Mouse (Mus musculus): Measurements from ENCODE around the gene Slc30a1. TPM values are rescaled to one million over a fixed set of nuclear protein-coding genes. Genes with fewer than 3 reads are reported as not detected.

Slc30a1 gene
- polyA plus RNA-seq, 1 experiment: 11.4 TPM

GRCm38 (mm10) chr1:191926681-191927080, 20.1 kb downstream of the Slc30a1 start:
- no peak for TF ChIP-seq CTCF (IDR thresholded peaks at IDR 0.05; ENCODE audit: borderline replicate concordance, extremely low read depth, insufficient read depth, insufficient read length)
- no peak for TF ChIP-seq POLR2A (IDR thresholded peaks at IDR 0.05; ENCODE audit: borderline replicate concordance, extremely low read depth, insufficient read depth, insufficient read length, poor library complexity, severe bottlenecking)
- DNase-seq (ENCODE audit: low read depth): no peak

GRCm38 (mm10) chr1:191928345-191928744, 21.8 kb downstream of the Slc30a1 start:
- TF ChIP-seq POLR2A (IDR thresholded peaks at IDR 0.05; ENCODE audit: borderline replicate concordance, extremely low read depth, insufficient read depth, insufficient read length, poor library complexity, severe bottlenecking) (no peak), CTCF (IDR thresholded peaks at IDR 0.05; ENCODE audit: borderline replicate concordance, extremely low read depth, insufficient read depth, insufficient read length) (no peak)
- no peak for DNase-seq (ENCODE audit: low read depth)

GRCm38 (mm10) chr1:191929065-191929464, 22.5 kb downstream of the Slc30a1 start:
- DNase-seq (ENCODE audit: low read depth): no peak
- no peak for TF ChIP-seq POLR2A (IDR thresholded peaks at IDR 0.05; ENCODE audit: borderline replicate concordance, extremely low read depth, insufficient read depth, insufficient read length, poor library complexity, severe bottlenecking)
- TF ChIP-seq CTCF (IDR thresholded peaks at IDR 0.05; ENCODE audit: borderline replicate concordance, extremely low read depth, insufficient read depth, insufficient read length): no peak

- TF ChIP-seq POLR2A (IDR thresholded peaks at IDR 0.05; ENCODE audit: borderline replicate concordance, extremely low read depth, insufficient read depth, insufficient read length, poor library complexity, severe bottlenecking) (no peak), CTCF (IDR thresholded peaks at IDR 0.05; ENCODE audit: borderline replicate concordance, extremely low read depth, insufficient read depth, insufficient read length) (no peak)
- no peak for DNase-seq (ENCODE audit: low read depth)
Measured at GRCm38 (mm10) chr1:191929897-191930524, 23.4 kb downstream of the Slc30a1 start.

- TF ChIP-seq POLR2A (IDR thresholded peaks at IDR 0.05; ENCODE audit: borderline replicate concordance, extremely low read depth, insufficient read depth, insufficient read length, poor library complexity, severe bottlenecking): no peak
- no peak for TF ChIP-seq CTCF (IDR thresholded peaks at IDR 0.05; ENCODE audit: borderline replicate concordance, extremely low read depth, insufficient read depth, insufficient read length)
Measured at GRCm38 (mm10) chr1:191930525-191931105, 24.0 kb downstream of the Slc30a1 start.

GRCm38 (mm10) chr1:191932286-191932985, 25.9 kb downstream of the Slc30a1 start:
- no peak for DNase-seq (ENCODE audit: low read depth)
- TF ChIP-seq POLR2A (IDR thresholded peaks at IDR 0.05; ENCODE audit: borderline replicate concordance, extremely low read depth, insufficient read depth, insufficient read length, poor library complexity, severe bottlenecking) (no peak), CTCF (IDR thresholded peaks at IDR 0.05; ENCODE audit: borderline replicate concordance, extremely low read depth, insufficient read depth, insufficient read length) (no peak)

More at GRCm38 (mm10) chr1:191930525-191931105, 24.0 kb downstream of the Slc30a1 start:
- no peak for DNase-seq (ENCODE audit: low read depth)

GRCm38 (mm10) chr1:191932986-191933632, 26.5 kb downstream of the Slc30a1 start:
- DNase-seq (ENCODE audit: low read depth): no peak
- no peak for TF ChIP-seq POLR2A (IDR thresholded peaks at IDR 0.05; ENCODE audit: borderline replicate concordance, extremely low read depth, insufficient read depth, insufficient read length, poor library complexity, severe bottlenecking)
- no peak for TF ChIP-seq CTCF (IDR thresholded peaks at IDR 0.05; ENCODE audit: borderline replicate concordance, extremely low read depth, insufficient read depth, insufficient read length)

GRCm38 (mm10) chr1:191943638-191944037, 37.1 kb downstream of the Slc30a1 start:
- DNase-seq (ENCODE audit: low read depth): no peak
- TF ChIP-seq CTCF (IDR thresholded peaks at IDR 0.05; ENCODE audit: borderline replicate concordance, extremely low read depth, insufficient read depth, insufficient read length) (no peak), POLR2A (IDR thresholded peaks at IDR 0.05; ENCODE audit: borderline replicate concordance, extremely low read depth, insufficient read depth, insufficient read length, poor library complexity, severe bottlenecking) (no peak)

GRCm38 (mm10) chr1:191945341-191945740, 38.8 kb downstream of the Slc30a1 start:
- DNase-seq (ENCODE audit: low read depth): no peak
- no peak for TF ChIP-seq CTCF (IDR thresholded peaks at IDR 0.05; ENCODE audit: borderline replicate concordance, extremely low read depth, insufficient read depth, insufficient read length)
- no peak for TF ChIP-seq POLR2A (IDR thresholded peaks at IDR 0.05; ENCODE audit: borderline replicate concordance, extremely low read depth, insufficient read depth, insufficient read length, poor library complexity, severe bottlenecking)

- no peak for TF ChIP-seq CTCF (IDR thresholded peaks at IDR 0.05; ENCODE audit: borderline replicate concordance, extremely low read depth, insufficient read depth, insufficient read length)
- TF ChIP-seq POLR2A (IDR thresholded peaks at IDR 0.05; ENCODE audit: borderline replicate concordance, extremely low read depth, insufficient read depth, insufficient read length, poor library complexity, severe bottlenecking): no peak
Measured at GRCm38 (mm10) chr1:191945756-191946155, 39.2 kb downstream of the Slc30a1 start.

GRCm38 (mm10) chr1:191946261-191946660, 39.7 kb downstream of the Slc30a1 start:
- DNase-seq (ENCODE audit: low read depth): no peak
- TF ChIP-seq CTCF (IDR thresholded peaks at IDR 0.05; ENCODE audit: borderline replicate concordance, extremely low read depth, insufficient read depth, insufficient read length) (no peak), POLR2A (IDR thresholded peaks at IDR 0.05; ENCODE audit: borderline replicate concordance, extremely low read depth, insufficient read depth, insufficient read length, poor library complexity, severe bottlenecking) (no peak)

More at GRCm38 (mm10) chr1:191945756-191946155, 39.2 kb downstream of the Slc30a1 start:
- DNase-seq (ENCODE audit: low read depth): no peak

Measured in brain, embryonic 14.5 days (tissue).